Mouse (Mus musculus) liver, postnatal 0 days (tissue): ENCODE measurements at regions not wholly inside any gene's neighbourhood (a gene's known extent, or its start where the extent isn't known, plus 50 kb on each side); places are given as distances from the start of the nearest gene placed in this dataset.

Experiments
- CTCF ChIP-seq: sonication (generic); IDR thresholded peaks from 2 replicates; pipeline ENCODE4 v1.5.1; 2016; ENCODE audit warnings: antibody characterized with exemption, low read depth
- EP300 ChIP-seq: IDR thresholded peaks from 2 replicates; pipeline ENCODE4 v1.6.1; 2016; ENCODE audit warnings: antibody characterized with exemption, low read depth, mild to moderate bottlenecking

DNA sequence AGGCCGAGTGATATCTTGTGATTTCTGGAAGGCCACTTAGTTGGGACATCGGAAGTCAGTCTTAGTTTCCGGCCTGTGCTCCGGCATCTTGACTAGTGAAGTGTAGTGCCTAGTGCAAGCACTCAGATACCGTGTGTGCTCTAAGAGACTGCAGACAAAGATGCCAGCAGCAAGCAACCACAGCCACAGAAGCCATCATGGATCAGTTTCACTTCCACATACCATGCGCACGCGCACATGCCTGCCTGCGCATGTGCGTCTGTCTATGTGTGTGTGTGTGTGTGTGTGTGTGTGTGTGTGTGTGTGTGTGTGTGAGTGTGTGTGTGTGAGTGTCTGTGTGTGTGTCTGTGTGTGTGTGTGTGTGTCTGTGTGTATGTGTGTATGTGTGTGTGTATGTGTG lies 177.4 kb downstream of the Irs2 start:
- TF ChIP-seq EP300: no peak
- TF ChIP-seq CTCF: no peak
